Mouse (Mus musculus): ENCODE results near the gene Mcu. TPM values are rescaled to one million over a fixed set of nuclear protein-coding genes. Genes with fewer than 3 reads are reported as not detected.

Mcu gene
- 12.8 and 13.1 TPM in 2 replicates for polyA plus RNA-seq (2012; rRNA removed)

DNA sequence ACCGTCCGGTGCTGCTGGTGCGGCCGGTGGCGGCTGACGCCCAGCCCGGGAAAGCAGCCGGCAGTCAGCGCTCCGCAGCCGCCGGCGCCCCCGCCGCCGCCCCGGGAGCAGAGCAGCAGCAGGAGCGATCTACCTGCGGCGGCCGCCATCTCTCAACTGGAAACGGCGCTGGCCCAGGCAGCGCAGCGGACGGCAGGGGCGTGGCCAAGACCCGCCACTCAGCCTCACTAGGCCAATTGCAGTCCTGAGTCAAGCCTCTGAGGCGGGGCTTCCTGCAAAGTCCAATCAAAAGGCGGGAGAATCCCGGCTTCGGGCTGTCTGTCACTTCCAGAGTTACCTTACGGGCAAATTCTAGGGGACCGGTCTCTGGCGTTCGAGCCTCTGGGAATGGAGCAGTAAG lies at the start of gene Mcu:
Gene Mcu, minus strand, starts transcription at position 171 of the 400 bp plus-strand sequence.
- WGBS, result under 1% methylated on average over 36 of the region's 36 CpGs
- Histone ChIP-seq H3K4me3 (replicated peaks; ENCODE audit: extremely low read depth, low read depth, low read length) (peak within 1 kb of the TSS; percentile 86), H3K4me1 (ENCODE audit: control insufficient read depth, insufficient read depth, low read length) (peaks cover 5% of the 10 kb centered on the region)
- no peak for TF ChIP-seq CTCF (IDR thresholded peaks at IDR 0.05; ENCODE audit: insufficient read depth, low read length)
- peak; percentile 73; the same call in 1 of the 2 replicates for TF ChIP-seq POLR2A (IDR thresholded peaks at IDR 0.05; ENCODE audit: borderline replicate concordance, extremely low read depth, low read depth, low read length)
- DNase-seq, result peak; percentile 98

- Histone ChIP-seq H3K4me3 (replicated peaks; ENCODE audit: extremely low read depth, low read depth, low read length) (no peak overlapping the region), H3K4me1 (ENCODE audit: control insufficient read depth, insufficient read depth, low read length) (no peaks in the 10 kb centered on the region; the same call in 1 of the 2 replicates)
- WGBS, result 64% methylated on average over 13 of the region's 13 CpGs
- no peak for DNase-seq
- TF ChIP-seq CTCF (IDR thresholded peaks at IDR 0.05; ENCODE audit: insufficient read depth, low read length) (no peak), POLR2A (IDR thresholded peaks at IDR 0.05; ENCODE audit: borderline replicate concordance, extremely low read depth, low read depth, low read length) (no peak)
These were observed 49.2 kb upstream of the Mcu start for GRCm38 (mm10) chr10:59665503-59666291.

DNA sequence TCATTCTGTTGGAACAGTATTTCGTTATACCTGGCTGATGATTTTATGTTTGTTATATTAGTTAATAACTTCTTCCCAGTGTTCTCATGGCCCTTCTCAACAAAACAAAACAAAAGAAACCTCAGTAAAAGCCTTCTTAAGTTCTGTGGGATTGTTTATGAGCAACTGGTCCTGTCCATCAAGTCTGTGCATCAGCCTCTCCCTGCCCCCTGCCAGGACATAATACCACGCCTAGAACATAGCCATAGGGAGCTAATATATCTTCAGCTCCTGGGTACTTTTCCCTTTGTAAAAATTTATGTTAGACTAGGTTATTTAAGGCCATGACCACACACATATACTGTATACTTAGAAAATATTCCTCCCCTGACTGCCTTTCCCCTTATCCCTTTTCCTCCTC lies 48.3 kb upstream of the Mcu start:
- no peak for DNase-seq
- no peaks in the 10 kb centered on the region; the same call in 1 of the 2 replicates for H3K4me1 ChIP-seq (ENCODE audit: control insufficient read depth, insufficient read depth, low read length)
- no peak for TF ChIP-seq CTCF (IDR thresholded peaks at IDR 0.05; ENCODE audit: insufficient read depth, low read length)
- TF ChIP-seq POLR2A (IDR thresholded peaks at IDR 0.05; ENCODE audit: borderline replicate concordance, extremely low read depth, low read depth, low read length), result no peak
- WGBS, result 77% methylated on average over 2 of the region's 2 CpGs
- no peak overlapping the region for H3K4me3 ChIP-seq (replicated peaks; ENCODE audit: extremely low read depth, low read depth, low read length)

- H3K4me3 ChIP-seq (replicated peaks; ENCODE audit: extremely low read depth, low read depth, low read length), result no peak overlapping the region
- DNase-seq, result no peak
- WGBS, result 74% methylated on average over 13 of the region's 13 CpGs
- H3K4me1 ChIP-seq (ENCODE audit: control insufficient read depth, insufficient read depth, low read length), result no peaks in the 10 kb centered on the region
- TF ChIP-seq CTCF (IDR thresholded peaks at IDR 0.05; ENCODE audit: insufficient read depth, low read length) (no peak), POLR2A (IDR thresholded peaks at IDR 0.05; ENCODE audit: borderline replicate concordance, extremely low read depth, low read depth, low read length) (no peak)
These were observed 40.3 kb upstream of the Mcu start for GRCm38 (mm10) chr10:59656799-59657198.

DNA sequence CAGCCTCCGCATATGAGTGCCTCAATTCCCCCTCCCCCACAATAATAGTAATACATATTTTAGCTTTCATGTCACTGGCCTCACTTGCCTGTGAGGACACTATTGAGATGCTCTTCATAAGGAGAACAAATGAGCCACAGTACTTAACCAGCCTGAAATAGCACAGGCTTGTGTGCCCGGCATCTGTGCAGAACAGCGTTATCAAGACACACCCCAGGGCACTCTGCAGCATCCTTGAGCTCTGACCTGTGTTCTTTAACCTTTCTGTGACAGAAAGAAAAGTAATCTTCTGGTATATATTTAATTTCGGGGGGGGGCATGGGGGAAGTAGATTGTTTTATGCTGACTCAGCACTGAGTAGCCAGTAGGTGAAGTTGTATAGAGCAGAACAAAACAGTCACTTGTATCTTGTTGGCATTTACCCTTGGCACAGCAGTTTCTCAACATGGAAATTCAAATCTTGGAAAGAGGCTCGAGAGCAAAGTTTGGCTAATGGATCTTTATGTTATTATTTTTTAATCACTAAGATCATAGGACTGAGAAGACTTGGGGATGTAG lies 30.4 kb upstream of the Mcu start:
- TF ChIP-seq POLR2A (IDR thresholded peaks at IDR 0.05; ENCODE audit: borderline replicate concordance, extremely low read depth, low read depth, low read length), result no peak
- TF ChIP-seq CTCF (IDR thresholded peaks at IDR 0.05; ENCODE audit: insufficient read depth, low read length), result no peak
- no peaks in the 10 kb centered on the region; the same call in 1 of the 2 replicates for H3K4me1 ChIP-seq (ENCODE audit: control insufficient read depth, insufficient read depth, low read length)
- DNase-seq, result no peak
- no peak overlapping the region for H3K4me3 ChIP-seq (replicated peaks; ENCODE audit: extremely low read depth, low read depth, low read length)
- 80% methylated on average over 5 of the region's 5 CpGs for WGBS

DNA sequence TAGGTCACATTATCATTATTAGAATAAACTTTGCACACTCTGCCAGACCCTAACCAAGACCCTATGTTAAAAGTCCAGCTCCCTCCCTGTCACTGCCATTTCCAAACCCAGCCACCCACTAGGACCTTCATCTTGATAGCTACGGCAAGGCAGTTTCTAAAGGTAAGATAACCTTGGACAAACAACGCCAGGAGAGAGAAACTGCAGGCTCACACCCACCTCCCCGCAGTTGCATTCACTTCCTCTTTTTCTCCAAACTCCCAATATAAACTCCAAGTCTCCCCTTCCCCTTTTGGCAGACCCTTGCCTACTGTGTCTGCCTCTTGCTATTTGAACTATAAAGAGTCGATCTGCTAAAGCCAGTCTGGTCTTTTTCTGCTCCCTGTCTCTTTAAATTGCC lies 28.7 kb upstream of the Mcu start:
- Histone ChIP-seq H3K4me3 (replicated peaks; ENCODE audit: extremely low read depth, low read depth, low read length) (no peak overlapping the region), H3K4me1 (ENCODE audit: control insufficient read depth, insufficient read depth, low read length) (no peaks in the 10 kb centered on the region; the same call in 1 of the 2 replicates)
- 52% methylated on average over 4 of the region's 4 CpGs for WGBS
- no peak for DNase-seq
- TF ChIP-seq CTCF (IDR thresholded peaks at IDR 0.05; ENCODE audit: insufficient read depth, low read length) (no peak), POLR2A (IDR thresholded peaks at IDR 0.05; ENCODE audit: borderline replicate concordance, extremely low read depth, low read depth, low read length) (no peak)

DNA sequence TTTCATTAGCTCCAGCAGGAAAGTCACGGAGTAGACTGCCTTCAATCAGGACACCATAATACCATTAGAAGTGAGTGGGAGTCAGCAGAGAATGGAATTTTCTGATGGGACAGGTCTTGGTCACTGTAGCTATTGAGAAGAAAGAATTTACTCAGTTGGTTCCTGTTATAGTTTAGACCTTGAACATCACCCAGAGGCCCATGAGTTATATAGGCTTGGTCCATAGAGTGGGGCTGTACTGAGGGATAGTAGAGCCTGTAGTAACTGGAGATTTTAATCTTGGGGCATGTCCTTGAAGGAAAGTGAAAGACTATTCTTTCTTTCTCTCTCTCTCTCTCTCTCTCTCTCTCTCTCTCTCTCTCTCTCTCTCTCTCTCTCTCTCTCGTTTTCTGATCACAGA lies 28.2 kb upstream of the Mcu start:
- no peak for DNase-seq
- Histone ChIP-seq H3K4me3 (replicated peaks; ENCODE audit: extremely low read depth, low read depth, low read length) (no peak overlapping the region), H3K4me1 (ENCODE audit: control insufficient read depth, insufficient read depth, low read length) (no peaks in the 10 kb centered on the region; the same call in 1 of the 2 replicates)
- 59% methylated on average over 2 of the region's 2 CpGs for WGBS
- no peak for TF ChIP-seq POLR2A (IDR thresholded peaks at IDR 0.05; ENCODE audit: borderline replicate concordance, extremely low read depth, low read depth, low read length)
- no peak for TF ChIP-seq CTCF (IDR thresholded peaks at IDR 0.05; ENCODE audit: insufficient read depth, low read length)

- H3K4me3 ChIP-seq (replicated peaks; ENCODE audit: extremely low read depth, low read depth, low read length), result no peak overlapping the region
- no peaks in the 10 kb centered on the region; the same call in 1 of the 2 replicates for H3K4me1 ChIP-seq (ENCODE audit: control insufficient read depth, insufficient read depth, low read length)
- no peak for DNase-seq
- WGBS, result 65% methylated on average over 9 of the region's 9 CpGs
- TF ChIP-seq POLR2A (IDR thresholded peaks at IDR 0.05; ENCODE audit: borderline replicate concordance, extremely low read depth, low read depth, low read length), result no peak
- TF ChIP-seq CTCF (IDR thresholded peaks at IDR 0.05; ENCODE audit: insufficient read depth, low read length), result no peak
These were observed 27.2 kb upstream of the Mcu start for GRCm38 (mm10) chr10:59643645-59644044.

- no peak overlapping the region for H3K4me3 ChIP-seq (replicated peaks; ENCODE audit: extremely low read depth, low read depth, low read length)
- no peak for TF ChIP-seq CTCF (IDR thresholded peaks at IDR 0.05; ENCODE audit: insufficient read depth, low read length)
- WGBS, result 28% methylated on average over 8 of the region's 8 CpGs
- no peaks in the 10 kb centered on the region; the same call in 1 of the 2 replicates for H3K4me1 ChIP-seq (ENCODE audit: control insufficient read depth, insufficient read depth, low read length)
- DNase-seq, result no peak
These were observed 26.3 kb upstream of the Mcu start for GRCm38 (mm10) chr10:59642659-59643377.

Data from lung, adult 2 months (tissue).